Mouse (Mus musculus) heart, embryonic 12.5 days (tissue): ENCODE results near the gene Pdgfa. TPM values are rescaled to one million over a fixed set of nuclear protein-coding genes. Genes with fewer than 3 reads are reported as not detected.

ENCODE experiments used
- ATAC-seq: fragments of 200-750 bp; cut with Nextera tagmentation; 2 replicates; pipeline ENCODE4 v1.8.0; 2017; ENCODE audit warnings: moderate TSS enrichment, moderate library complexity; ENCODE audit not compliant: insufficient number of reproducible peaks, low FRiP score
- H3K27ac ChIP-seq: fragments of 300-500 bp; sonication (generic); 2 replicates; pipeline ENCODE4 v1.5.1; 2016; ENCODE audit warnings: mild to moderate bottlenecking, moderate library complexity; ENCODE audit not compliant: poor library complexity, severe bottlenecking
- H3K27me3 ChIP-seq: fragments of 300-500 bp; sonication (generic); replicated peaks from 2 replicates; pipeline ENCODE4 v1.6.1; 2016; ENCODE audit warnings: mild to moderate bottlenecking, moderate library complexity
- H3K36me3 ChIP-seq: fragments of 300-500 bp; sonication (generic); 2 replicates; pipeline ENCODE4 v1.6.1; 2016; ENCODE audit warnings: mild to moderate bottlenecking, moderate library complexity
- H3K4me1 ChIP-seq: fragments of 300-500 bp; sonication (generic); replicated peaks from 2 replicates; pipeline ENCODE4 v1.6.1; 2016; ENCODE audit warnings: mild to moderate bottlenecking
- H3K4me2 ChIP-seq: fragments of 300-500 bp; sonication (generic); 2 replicates; pipeline ENCODE4 v1.6.1; 2016; ENCODE audit warnings: mild to moderate bottlenecking, moderate library complexity
- H3K4me3 ChIP-seq: fragments of 300-500 bp; sonication (generic); 2 replicates; pipeline ENCODE4 v1.5.1; 2016; ENCODE audit warnings: mild to moderate bottlenecking
- H3K9ac ChIP-seq: fragments of 300-500 bp; sonication (generic); 2 replicates; pipeline ENCODE4 v1.6.1; 2016; ENCODE audit warnings: mild to moderate bottlenecking, moderate library complexity
- H3K9me3 ChIP-seq: fragments of 300-500 bp; sonication (generic); replicated peaks from 2 replicates; pipeline ENCODE4 v1.6.1; 2016; ENCODE audit warnings: mild to moderate bottlenecking, moderate library complexity
- WGBS: fragments of 180-500 bp; shearing (Covaris S2); methylation state at CpG from one replicate; pipeline ENCODE4 v1.1.7; 2016; 5-methylcytosine and 5-hydroxymethylcytosine counted together
- polyA plus RNA-seq: library from polyadenylated mRNA; unstranded; fragments of >200 nt; fragmentation: Nextera tagmentation; extraction: Ambion mirVana; gene quantifications from 2 replicates; pipeline ENCODE4 v1.2.1, GENCODE M21; 2016

Pdgfa gene
- polyA plus RNA-seq, 1 experiment from 2014 or later, result 34.4 TPM

DNA sequence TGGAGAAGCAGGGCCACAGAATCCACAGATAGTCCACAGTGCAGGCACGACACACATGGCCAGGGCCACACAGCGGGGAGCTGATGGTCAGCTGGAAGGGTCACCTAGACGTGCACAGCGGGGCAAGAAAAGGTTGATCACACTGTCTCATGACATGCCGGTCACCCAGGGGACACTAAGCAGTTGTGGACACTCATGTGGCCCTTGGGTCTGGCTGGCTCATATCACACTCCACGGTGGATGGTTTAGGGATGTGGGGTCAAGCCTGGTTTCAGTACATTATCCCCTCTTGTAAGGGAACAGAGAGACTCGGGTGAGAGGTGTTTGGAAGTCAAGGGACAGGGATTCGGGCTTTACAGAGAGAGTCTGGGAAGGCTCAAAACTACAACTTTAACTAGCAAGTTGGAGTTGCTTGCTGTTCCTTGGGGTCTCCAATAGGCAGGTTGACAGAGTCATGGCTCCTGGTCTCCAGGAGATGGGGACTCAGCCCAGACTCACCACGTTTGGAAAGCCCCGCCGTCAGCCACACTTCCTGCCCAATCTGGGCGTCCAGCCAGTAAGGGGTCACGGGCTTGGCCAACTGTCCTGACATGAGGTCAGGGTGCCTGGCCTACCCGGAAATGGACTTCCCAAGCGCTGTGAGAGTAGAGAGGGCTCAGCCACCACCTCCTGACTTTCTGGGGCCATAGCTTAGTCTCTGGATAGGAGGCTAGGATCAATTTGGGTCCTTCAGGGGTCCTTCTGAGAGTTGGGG lies 20.4 kb upstream of the Pdgfa start:
- no peak overlapping the region for H3K9ac ChIP-seq
- WGBS, result 67% methylated on average over 15 of the region's 15 CpGs
- no peaks in the 10 kb centered on the region for H3K36me3 ChIP-seq
- peaks cover 26% of the 10 kb centered on the region for H3K4me1 ChIP-seq
- no peak overlapping the region for H3K27ac ChIP-seq
- no peaks in the 10 kb centered on the region for H3K9me3 ChIP-seq
- peak; percentile 62; the same call in 1 of the 2 replicates for ATAC-seq
- no peak overlapping the region for H3K4me2 ChIP-seq
- no peaks in the 10 kb centered on the region for H3K27me3 ChIP-seq
- H3K4me3 ChIP-seq, result no peak overlapping the region

- ATAC-seq, result peak; percentile 72
- Histone ChIP-seq H3K27me3 (no peaks in the 10 kb centered on the region; the same call in 1 of the 2 replicates), H3K9ac (no peak overlapping the region), H3K4me3 (no peak overlapping the region), H3K9me3 (no peaks in the 10 kb centered on the region), H3K4me2 (no peak overlapping the region), H3K27ac (no peak overlapping the region), H3K4me1 (peaks cover 26% of the 10 kb centered on the region), H3K36me3 (no peaks in the 10 kb centered on the region)
- 53% methylated on average over 3 of the region's 3 CpGs for WGBS
Measured at GRCm38 (mm10) chr5:139015097-139015496, 17.9 kb upstream of the Pdgfa start.

GRCm38 (mm10) chr5:139010649-139011048 lies 13.5 kb upstream of the Pdgfa start:
- WGBS, result 47% methylated on average over 2 of the region's 2 CpGs
- Histone ChIP-seq H3K4me1 (peaks cover 12% of the 10 kb centered on the region), H3K4me2 (no peak overlapping the region), H3K27me3 (no peaks in the 10 kb centered on the region; the same call in 1 of the 2 replicates), H3K9me3 (no peaks in the 10 kb centered on the region), H3K4me3 (no peak overlapping the region), H3K27ac (no peak overlapping the region), H3K9ac (no peak overlapping the region), H3K36me3 (no peaks in the 10 kb centered on the region)
- ATAC-seq, result no peak

GRCm38 (mm10) chr5:139007141-139007775 lies 10.1 kb upstream of the Pdgfa start:
- ATAC-seq, result no peak
- H3K36me3 ChIP-seq, result no peaks in the 10 kb centered on the region
- no peak overlapping the region for H3K4me3 ChIP-seq
- H3K9me3 ChIP-seq, result no peaks in the 10 kb centered on the region
- H3K4me1 ChIP-seq, result no peaks in the 10 kb centered on the region
- no peak overlapping the region for H3K4me2 ChIP-seq
- WGBS, result 49% methylated on average over 4 of the region's 4 CpGs
- H3K9ac ChIP-seq, result no peak overlapping the region
- H3K27me3 ChIP-seq, result peaks cover 3% of the 10 kb centered on the region; the same call in 1 of the 2 replicates
- H3K27ac ChIP-seq, result no peak overlapping the region

GRCm38 (mm10) chr5:139004588-139004987 lies 7.4 kb upstream of the Pdgfa start:
- no peak overlapping the region for H3K27ac ChIP-seq
- no peak overlapping the region for H3K4me3 ChIP-seq
- peaks cover 6% of the 10 kb centered on the region for H3K27me3 ChIP-seq
- H3K4me1 ChIP-seq, result 0 out of 2 replicates have a peak, but pooled peaks cover under 1% of the 10 kb centered on the region
- H3K9me3 ChIP-seq, result peaks cover 12% of the 10 kb centered on the region
- H3K9ac ChIP-seq, result no peak overlapping the region
- 74% methylated on average over 6 of the region's 6 CpGs for WGBS
- no peak overlapping the region for H3K4me2 ChIP-seq
- ATAC-seq, result no peak
- no peaks in the 10 kb centered on the region for H3K36me3 ChIP-seq

GRCm38 (mm10) chr5:138999716-139000115 lies 2.5 kb upstream of the Pdgfa start:
- H3K9ac ChIP-seq, result no peak overlapping the region
- no peak overlapping the region for H3K4me3 ChIP-seq
- H3K4me1 ChIP-seq, result peaks cover 37% of the 10 kb centered on the region
- H3K9me3 ChIP-seq, result peaks cover 12% of the 10 kb centered on the region
- no peak overlapping the region for H3K4me2 ChIP-seq
- H3K27ac ChIP-seq, result no peak overlapping the region
- no peaks in the 10 kb centered on the region for H3K36me3 ChIP-seq
- peaks cover 34% of the 10 kb centered on the region for H3K27me3 ChIP-seq
- no peak for ATAC-seq
- WGBS, result 71% methylated on average over 7 of the region's 7 CpGs

DNA sequence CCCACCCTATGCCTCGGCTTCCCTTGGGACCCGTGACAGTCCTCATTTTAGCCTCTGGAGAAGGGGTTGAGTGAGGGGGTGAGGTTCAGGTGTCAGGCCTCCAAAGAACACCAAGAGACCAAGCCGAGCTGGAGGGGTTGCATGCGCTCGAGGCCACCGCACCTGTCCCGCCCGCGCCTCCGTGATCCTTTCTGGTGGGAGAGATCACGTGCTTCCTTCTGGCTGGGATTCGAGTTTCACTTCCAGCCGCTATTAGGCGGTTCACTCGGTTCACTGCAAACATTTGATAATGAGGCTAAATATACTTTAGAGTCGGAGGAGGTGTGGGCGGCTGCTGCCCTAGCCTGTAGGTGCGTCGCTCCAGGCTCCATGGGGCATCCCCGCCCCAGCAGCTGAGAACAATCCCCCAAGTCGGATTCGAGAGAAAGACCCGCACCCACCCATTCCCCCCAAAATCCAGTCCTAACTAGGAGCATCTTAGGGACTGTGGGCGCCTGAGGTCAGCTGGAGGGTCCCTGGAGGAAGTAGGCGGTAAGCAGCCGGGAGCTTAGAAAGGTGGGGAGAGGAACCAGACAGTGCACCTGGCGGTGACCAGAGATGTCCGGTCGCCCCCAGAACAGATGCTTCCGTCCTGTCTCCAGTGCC lies 888 bp upstream of the Pdgfa start:
- Histone ChIP-seq H3K9me3 (peaks cover 12% of the 10 kb centered on the region), H3K4me3 (peak overlapping the region; percentile 69), H3K27me3 (peaks cover 31% of the 10 kb centered on the region), H3K4me2 (peak overlapping the region; percentile 84), H3K9ac (peak overlapping the region; percentile 68), H3K4me1 (peaks cover 45% of the 10 kb centered on the region), H3K36me3 (no peaks in the 10 kb centered on the region), H3K27ac (peak overlapping the region; percentile 76)
- ATAC-seq, result no peak
- 1% methylated on average over 30 of the region's 30 CpGs for WGBS

DNA sequence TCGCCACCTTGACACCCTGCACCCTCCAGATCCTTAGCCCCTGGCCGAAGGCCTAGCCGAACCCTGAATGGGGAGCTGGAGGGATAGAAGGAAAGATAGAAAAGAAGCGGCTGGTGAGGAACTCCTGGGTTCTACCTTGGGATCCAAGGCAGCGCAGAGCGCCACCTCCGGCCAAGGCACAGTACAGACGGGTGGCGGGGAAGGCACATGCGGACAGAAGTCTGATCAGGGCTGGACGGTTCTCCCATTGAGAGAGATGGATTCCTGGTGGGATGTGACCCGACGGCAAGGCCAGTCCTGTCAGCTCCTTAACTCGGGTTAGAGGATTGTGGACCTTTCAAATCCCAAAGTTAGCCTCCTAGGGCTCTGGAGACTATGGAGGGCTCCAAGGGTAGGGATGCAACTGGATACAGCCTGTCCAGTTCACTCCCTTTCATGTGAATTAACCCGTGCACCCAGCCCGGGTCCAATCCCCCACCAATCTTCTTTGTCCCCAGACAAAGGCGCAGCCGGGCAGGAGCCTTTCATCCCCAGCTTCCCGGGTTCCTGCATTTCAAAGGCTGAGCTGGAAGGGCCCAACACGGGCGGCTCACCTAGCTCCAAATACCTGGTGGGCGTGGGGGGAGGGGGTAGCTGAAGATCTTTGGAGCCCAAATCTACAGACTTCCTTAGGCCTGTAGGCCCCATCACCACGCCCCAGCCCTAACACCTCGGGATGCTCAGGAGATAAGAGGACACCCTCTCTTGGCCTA lies 672 bp downstream of the Pdgfa start:
- Histone ChIP-seq H3K4me3 (peak overlapping the region; percentile 69), H3K27ac (peak overlapping the region; percentile 96), H3K36me3 (no peaks in the 10 kb centered on the region), H3K27me3 (peaks cover 43% of the 10 kb centered on the region), H3K9ac (peak overlapping the region; percentile 94), H3K4me1 (peaks cover 60% of the 10 kb centered on the region), H3K9me3 (peaks cover 5% of the 10 kb centered on the region; the same call in 1 of the 2 replicates), H3K4me2 (peak overlapping the region; percentile 84)
- 6% methylated on average over 24 of the region's 24 CpGs for WGBS
- ATAC-seq, result no peak

DNA sequence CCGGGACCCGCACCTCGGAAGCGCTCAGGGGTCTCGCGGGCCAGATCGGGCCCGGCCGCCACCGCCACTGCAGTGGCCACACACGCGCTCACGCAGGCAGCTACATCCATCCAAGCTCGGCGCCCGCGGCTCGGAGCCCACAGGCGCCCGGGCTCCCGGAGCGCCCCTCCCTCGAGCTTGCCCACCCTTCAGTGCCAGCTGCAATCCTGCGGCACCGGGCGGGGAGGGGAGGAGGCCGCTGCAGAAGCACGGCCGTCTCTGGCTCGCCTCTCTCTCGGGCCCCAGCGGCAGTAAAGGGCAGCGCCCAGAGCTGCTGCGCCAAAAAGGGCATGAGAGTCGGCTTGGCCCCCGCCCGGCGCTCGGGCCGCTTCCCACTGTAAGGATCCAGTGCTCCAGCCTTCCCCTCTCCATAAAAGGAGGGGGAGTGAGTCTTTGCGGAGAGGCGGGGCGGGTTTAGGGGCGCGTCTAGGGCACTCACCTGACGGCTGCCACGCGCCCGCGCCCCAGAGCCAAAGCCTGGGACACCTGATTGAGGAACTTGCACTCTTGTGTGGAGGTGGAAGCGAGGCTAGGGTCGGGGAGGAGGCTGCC lies 1.4 kb downstream of the Pdgfa start:
- under 1% methylated on average over 51 of the region's 52 CpGs for WGBS
- Histone ChIP-seq H3K36me3 (no peaks in the 10 kb centered on the region), H3K27me3 (peaks cover 50% of the 10 kb centered on the region), H3K4me1 (peaks cover 67% of the 10 kb centered on the region), H3K9ac (peak overlapping the region; percentile 94), H3K4me3 (peak overlapping the region; percentile 69), H3K4me2 (peak overlapping the region; percentile 84), H3K9me3 (peaks cover 5% of the 10 kb centered on the region; the same call in 1 of the 2 replicates), H3K27ac (peak overlapping the region; percentile 96)
- peak; percentile 61 for ATAC-seq

- WGBS, result 8% methylated on average over 101 of the region's 127 CpGs
- Histone ChIP-seq H3K9ac (peak overlapping the region; percentile 94), H3K27me3 (peaks cover 55% of the 10 kb centered on the region), H3K4me2 (peak overlapping the region; percentile 84), H3K9me3 (no peaks in the 10 kb centered on the region), H3K4me3 (peak overlapping the region; percentile 69), H3K27ac (peak overlapping the region; percentile 96), H3K36me3 (no peaks in the 10 kb centered on the region), H3K4me1 (peaks cover 75% of the 10 kb centered on the region)
- ATAC-seq, result peak; percentile 46
Measured at GRCm38 (mm10) chr5:138994786-138995720, 2.1 kb downstream of the Pdgfa start.
